Mouse (Mus musculus) NIH3T3 (cell line): ENCODE results near the gene Neil1.

Experiments used
- DNase-seq: peaks from one replicate; pipeline ENCODE4 v3.0.0-alpha.2; 2012; ENCODE audit warnings: low read depth

Gene Neil1

DNA sequence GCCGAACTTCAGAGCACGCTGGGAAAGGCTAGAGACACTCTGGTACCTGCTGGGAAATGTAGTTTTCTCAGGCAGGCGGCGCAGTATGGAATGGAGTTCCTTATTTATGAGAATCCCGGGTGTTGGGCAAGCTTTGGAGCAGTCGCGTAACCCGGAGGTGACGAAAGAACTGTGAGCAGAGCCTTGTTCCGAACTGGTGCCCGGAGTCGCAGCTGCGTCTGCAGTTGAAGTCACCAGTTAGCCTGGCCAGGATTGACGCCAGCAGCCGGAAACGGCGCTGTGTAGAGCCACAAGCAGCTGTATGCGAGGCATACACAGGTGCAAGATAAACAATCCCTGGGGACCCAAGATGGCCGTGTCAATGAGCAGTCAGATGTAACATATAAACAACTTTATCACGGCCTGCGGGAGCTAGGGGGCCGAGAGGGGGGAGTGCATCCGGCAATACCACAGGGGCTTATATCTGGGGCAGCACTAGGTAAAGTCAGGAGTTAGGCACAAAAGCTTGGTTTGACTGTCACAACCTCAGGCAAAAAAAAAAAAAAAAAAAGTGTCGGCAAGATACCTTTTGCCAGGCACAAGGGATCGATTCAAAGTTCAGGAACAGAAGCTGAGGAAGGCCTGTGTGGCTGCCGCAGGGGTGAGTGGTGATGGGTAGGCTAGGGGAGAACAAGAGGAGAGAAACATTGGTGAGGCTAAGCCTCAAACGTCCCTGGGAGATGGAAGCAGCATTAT lies at the start of gene Neil1:
Gene Neil1, minus strand, starts transcription at position 162 of the 735 bp plus-strand sequence.
- DNase-seq = peak; percentile 92

DNA sequence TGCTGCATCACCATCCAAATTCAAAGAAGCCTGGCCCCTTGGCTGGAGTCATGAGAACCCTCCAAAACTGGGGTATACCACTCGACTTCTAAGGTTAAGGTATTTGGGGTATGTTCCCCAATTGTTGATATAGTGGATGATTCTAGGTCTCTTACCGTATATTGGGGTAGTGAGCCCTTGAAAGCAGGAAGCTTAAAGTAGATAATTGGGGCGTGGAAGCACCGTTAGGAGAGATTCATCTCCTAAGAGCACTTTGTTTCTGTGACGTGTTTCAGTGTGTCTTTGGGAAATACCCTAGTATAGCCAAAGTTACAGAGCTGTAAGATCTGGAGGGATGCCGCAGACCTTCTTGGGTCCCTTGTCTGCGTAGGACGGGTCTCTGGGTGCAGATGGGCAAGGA lies 49.3 kb upstream of the Neil1 start:
- no peak for DNase-seq

DNA sequence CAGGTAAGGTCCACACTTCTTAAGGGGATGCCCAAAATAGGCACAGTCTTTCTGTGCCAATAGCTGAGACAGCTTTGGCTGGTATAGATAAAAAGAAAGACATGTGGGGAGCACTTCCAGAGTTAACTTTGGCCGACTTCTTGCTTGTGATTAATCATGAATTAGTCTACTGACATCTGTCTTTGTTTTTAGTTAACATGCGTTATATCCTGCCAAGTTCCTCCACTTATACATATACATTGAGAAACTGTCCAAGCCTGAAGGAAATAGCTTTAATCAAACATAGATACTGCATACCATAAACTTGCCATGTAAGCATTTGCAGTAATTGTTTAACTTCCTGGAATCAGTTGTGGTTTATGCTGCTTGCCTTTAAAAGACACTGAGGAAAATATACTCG lies 48.6 kb upstream of the Neil1 start:
- peak; percentile 63 for DNase-seq

DNA sequence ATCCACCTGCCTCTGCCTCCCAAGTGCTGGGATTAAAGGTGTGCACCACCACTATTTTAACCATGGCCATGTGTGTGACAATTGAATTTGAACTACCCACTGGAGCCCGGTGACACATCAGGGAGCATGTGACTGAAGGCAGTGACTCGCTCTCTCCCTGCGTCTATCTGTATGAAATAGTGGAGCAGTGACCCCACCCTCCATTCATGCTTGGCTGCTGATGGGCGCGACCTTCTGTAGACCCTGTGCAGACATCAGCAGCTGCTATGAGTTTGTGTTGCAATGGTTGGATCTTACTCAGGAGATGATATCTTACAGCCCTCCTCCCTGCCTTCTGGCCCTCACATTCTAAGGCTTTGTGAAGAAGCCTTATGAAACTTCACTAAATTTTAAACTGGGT lies 20.3 kb upstream of the Neil1 start:
- DNase-seq = peak; percentile 60

DNA sequence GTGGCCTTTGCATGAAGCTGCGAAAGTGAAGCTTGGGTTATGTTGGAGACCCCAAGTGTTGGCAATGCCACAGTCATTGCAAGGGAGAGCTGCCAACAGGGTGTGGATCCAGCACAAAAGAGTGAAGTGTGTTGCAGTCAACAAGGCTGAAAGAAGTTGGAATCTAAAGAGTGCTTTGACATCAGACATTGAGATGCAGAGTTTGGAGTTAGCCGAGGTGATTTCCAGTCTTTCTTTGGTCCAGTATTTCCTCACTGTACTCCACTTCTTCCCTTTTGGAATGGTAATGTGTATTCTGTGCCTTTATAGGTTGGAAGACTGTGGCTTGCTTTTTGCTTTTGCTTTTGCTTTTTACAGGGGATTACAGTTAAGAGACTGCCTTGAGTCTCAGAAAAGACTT lies 18.1 kb upstream of the Neil1 start:
- no peak for DNase-seq

DNA sequence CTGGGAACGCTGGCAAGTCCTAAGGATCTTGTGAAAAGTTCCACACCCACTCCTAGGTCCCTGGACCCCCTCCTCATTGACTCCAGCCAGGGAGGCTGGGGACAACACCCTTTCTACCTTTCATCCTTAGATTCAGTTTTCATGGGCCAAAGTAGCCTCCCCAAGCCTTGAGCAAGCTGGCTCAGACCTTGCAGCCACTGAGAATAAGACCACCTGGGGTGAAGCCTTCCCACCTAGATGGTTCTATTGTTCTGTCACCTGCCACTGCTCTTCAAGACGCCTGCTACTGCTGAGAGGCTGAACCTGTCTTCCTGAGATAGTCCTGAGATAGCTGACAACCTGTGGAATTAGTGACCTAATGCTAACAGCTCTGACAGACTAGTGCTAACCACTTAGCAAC lies 15.0 kb upstream of the Neil1 start:
- DNase-seq = no peak

DNA sequence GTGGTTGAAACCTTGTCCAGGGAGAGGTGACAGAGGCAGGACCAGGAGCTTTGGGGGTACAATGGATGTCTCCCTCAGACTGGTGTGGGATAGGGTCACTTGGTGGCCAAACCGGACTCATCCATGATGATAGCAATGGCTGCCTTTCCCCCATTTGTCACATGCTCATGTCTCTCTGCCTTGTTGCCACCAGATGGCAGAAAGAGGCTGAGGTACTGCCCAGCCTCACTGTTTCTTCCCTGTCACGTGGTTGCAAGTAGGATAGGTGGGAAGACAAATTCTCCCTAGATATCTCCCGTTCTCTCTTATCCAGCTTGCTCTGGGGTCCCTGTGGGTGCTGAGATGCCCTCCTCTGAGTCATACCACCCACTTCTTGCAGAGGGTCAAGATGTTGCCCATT lies 14.4 kb upstream of the Neil1 start:
- peak; percentile 78 for DNase-seq

DNA sequence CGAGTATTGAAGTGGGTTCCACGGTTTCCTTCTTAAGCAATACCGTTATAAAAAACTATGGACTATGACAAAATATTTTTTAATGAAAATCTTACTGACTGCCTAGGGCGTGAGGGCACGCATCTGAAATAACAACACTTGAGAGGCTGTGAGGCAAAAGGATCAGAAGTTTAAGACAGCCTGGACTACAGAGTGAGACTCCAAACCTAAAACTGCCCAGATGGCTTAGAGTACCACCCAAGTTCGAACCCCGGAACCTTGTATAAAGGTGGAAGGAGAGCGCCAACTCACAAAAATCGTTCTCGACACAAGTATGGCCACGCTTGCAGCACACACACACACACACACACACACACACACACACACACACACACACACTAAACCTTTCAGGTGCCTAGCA lies 10.4 kb upstream of the Neil1 start:
- DNase-seq = no peak

DNA sequence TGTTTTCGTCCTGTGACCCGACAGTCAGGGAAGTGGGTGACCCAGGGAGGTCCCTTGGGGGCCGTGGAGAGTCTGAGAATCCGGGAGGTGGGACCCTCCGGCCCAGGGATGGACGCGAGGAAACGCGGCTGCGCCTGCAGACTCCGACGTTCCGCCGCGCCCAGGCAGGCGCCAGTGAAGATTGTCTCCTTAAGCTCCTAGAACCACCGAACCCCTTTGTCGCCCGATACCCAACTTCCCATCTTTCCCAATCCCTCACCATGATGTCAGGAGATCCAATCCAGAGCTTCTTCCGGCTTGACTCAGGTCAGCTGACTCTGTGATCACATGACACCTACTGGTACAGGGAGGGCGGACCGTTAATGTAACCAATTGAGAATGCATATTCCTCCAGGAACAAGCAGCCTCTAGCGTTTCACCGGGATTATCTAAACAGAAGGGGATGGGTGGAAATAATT lies 9.9 kb upstream of the Neil1 start, which contains the start of gene Commd4:
Gene Commd4, minus strand, starts transcription at position 319 of the 458 bp plus-strand sequence.
- peak; percentile 95 for DNase-seq

DNA sequence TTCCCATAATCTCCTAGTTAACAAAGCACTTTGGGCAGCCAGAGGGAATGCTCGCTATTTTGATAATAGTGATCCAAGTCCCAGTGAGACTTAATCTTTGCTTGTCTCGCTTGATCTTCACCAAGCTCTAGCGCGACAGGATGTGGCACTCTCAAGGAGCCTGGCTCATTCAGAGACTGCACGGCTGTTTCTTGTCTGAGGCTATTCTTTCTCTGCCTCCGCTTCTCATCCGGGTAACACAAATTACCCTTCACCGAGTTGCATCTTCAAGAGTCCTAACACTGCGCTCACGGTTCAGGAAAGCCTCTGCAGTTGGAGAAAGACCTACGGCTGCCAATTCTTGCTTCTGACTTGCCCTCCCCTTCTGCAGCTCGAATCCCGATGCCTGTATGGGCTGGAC lies 9.4 kb upstream of the Neil1 start:
- DNase-seq = peak; percentile 34

DNA sequence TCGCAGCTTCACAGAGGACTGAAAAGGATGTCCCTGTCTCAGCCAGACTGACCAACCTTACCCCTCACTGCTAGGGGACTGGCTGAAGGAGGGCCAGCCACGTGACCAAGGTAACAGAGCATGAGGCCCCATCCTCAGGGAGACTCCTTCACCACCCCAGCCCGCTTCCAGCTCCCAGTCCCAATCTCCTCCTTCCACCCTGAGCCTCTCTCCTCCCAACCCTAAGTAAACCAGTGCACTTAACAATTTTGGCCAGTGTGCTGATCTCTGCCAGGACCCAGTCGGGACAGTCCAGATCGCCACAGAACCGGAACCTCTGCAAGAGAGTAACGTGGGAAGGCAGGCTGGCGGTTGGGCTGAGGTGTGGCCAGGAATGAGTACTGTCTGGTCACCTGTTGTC lies 8.7 kb upstream of the Neil1 start:
- no peak for DNase-seq

DNA sequence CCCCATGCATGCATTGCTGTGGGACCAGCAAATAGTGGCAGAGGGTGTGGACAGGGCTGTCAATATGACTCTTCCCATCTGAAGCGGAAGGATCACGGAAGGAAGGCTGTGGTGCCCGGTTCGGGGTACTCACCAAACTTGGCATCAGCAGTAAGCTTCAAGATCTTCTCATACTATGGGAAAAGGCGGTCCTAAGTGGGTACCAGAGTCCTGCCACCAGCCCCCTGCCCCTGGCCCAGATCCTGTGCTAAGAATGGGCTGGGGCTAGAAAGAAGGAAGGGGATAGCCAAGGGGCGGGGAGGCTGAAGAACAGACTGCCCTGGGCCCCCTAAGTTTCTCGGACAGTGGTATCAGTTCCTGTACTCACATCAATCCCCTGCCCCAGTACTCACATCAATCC lies 8.3 kb upstream of the Neil1 start:
- DNase-seq = no peak

DNA sequence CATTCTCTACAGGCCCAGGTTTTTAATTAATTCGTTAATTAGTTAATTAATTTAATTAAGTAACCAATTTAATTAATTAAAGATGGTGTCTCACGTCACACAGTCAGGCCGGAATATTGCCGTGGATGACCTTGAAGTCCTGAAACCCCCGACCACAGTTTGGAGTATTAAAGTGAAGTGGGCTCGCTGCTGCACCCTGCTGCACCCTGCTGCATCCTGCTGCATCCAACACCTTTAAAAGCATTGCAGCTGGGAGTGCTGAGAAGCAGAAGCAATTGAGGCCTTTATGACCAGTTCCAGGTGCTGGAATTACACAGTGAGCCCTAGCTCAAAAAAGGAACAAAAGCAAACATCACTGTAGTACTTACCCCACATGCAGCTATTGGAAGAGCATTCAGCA lies 4.2 kb upstream of the Neil1 start:
- peak; percentile 23 for DNase-seq

DNA sequence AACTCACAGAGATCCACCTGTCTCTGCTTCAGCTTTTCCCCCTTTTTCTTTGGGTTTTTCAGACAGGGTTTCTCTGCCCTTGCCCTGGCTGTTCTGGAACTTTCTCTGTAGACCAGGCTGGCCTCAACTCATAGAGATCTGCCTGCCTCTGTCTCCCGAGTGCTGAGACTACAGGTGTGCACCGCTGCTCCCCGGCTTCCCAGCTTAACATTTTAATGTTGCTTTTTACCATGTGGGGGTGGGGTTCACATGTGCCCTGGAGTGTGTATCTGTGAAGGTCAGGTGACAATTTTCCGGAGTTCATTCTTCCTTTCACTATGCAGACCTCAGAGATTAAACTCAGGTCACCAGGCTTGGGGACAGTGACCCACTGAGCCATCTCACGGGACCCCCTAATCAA lies 2.1 kb upstream of the Neil1 start:
- no peak for DNase-seq

DNA sequence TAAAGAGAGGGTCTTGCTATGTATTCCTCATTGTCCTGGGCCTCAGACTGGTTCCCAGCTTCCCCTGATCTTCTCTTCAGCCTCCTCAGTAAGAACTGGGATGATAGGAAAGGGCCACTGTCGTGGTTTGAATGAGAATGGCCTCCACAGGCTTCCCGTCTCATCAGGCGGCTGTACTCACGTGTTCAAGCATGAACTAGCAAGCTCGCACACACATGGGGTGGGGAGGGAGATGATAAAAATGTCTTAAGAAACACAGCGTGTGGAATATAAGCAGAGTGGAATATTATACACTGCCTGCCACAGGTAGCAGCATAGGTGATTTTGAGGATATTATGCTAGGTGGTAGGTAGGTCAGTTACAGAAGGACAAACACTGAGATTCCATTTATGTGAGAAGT lies 916 bp upstream of the Neil1 start:
- no peak for DNase-seq

DNA sequence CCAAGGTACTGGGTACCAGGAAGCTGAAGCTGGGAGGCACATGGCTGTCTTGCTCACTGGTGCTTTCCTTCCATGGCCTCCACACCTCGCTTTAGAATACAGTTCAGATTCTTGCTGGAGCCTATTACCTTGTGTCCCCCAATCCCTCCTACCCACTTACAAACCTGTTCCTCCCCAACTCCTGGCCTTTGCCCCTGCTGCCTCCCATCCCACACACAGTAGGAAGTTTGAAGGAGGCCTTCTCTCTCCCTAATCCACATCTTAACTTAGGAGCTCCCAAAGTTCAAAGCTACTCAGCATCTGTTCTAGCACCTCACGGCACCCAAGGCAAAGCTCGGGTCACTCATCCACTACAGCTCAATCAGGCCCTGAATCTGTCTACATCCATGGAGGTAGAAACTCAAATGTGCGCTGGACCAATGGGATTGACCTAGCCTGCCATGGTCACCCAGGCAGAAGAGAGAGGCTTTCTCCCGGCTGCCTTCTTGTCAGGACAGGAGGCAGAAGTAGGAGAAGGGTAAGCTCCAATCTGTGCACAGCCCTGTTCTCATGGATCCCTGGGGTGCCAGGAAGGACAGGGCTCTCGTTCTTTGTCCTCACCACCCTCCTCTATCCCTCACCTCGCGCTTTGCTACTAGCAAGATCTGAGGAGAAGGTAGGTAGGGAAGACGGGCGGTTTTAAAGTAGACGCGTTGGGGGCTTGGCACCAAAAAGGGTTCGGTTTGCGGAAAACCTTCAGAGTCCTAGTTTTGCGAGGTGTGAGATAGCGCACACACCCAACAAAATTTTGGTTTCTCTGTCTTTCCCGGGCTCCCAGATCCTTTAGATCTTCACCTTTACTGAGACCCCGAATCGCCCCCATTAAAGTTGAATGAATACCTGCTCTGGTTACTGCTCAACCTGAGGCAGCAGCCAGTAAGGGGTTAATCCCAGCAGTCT lies 631 bp downstream of the Neil1 start:
- peak; percentile 32 for DNase-seq

DNA sequence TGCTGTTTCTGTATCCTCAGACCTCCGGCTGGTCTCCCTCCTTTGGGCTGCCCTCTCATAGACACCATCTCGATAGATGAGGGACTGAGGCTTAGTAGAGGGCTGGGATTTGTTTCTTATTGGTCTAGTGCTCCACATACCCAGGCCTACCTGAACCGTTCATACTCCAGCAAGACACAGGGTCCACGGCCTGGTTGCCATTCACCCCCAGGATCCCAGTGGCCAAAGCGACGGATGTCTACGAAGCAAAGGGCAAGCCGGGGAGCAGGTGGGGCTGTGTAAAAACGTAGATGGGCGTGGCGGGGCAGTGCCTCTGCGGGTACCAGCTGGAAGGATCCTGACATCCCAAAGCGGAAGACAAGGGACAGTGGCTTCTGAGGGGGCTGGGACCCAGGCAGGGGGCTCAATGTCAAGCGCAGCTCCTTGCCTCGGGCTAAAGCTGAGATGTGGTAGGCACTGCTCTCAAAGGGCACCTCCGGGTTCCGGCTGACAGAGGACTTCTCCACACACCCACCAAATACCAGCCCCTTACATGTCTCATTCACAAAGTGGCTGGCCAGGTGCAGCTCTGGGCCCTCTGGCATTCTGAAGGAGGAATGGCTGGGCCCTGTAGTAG lies 1.5 kb downstream of the Neil1 start:
- DNase-seq = no peak

DNA sequence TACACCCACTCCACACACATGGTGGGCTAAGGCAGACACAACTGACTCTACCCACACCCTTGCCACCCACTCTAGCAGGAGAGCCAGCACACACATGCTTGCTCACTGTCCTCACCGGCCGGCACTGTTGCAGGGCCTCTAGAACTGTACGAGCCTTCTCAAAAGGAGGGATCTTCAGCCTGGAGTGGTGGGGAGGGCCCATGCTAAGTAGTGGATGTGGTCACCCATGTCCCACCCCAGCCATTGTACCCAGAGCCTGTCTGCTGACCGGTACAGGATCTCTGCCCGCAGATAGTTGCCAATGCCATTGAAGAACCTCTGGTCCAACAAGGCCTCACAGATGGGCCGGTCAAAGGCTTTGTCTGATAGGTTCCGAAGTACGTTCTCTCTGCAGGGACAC lies 3.3 kb downstream of the Neil1 start:
- no peak for DNase-seq

DNA sequence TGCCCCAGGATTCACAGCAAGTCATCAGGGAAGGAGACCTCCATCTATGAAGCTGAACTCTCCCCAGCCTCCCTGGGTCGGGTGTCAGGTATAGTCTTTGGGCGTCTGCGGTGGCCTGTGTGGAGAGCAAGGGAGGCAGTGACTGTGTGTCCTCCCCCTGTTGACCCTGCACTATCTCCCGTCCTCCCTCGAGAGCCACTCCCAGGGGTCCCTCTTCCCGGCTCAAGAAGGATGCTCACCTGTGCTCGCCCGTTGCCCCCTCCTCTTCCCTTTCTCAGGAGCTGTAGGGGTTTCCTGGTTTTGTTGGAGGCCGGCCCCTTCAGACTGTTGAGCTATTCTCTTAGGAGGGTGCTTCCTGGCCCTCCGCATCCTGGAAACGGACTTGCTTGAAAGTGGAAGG lies 4.9 kb downstream of the Neil1 start:
- no peak for DNase-seq

DNA sequence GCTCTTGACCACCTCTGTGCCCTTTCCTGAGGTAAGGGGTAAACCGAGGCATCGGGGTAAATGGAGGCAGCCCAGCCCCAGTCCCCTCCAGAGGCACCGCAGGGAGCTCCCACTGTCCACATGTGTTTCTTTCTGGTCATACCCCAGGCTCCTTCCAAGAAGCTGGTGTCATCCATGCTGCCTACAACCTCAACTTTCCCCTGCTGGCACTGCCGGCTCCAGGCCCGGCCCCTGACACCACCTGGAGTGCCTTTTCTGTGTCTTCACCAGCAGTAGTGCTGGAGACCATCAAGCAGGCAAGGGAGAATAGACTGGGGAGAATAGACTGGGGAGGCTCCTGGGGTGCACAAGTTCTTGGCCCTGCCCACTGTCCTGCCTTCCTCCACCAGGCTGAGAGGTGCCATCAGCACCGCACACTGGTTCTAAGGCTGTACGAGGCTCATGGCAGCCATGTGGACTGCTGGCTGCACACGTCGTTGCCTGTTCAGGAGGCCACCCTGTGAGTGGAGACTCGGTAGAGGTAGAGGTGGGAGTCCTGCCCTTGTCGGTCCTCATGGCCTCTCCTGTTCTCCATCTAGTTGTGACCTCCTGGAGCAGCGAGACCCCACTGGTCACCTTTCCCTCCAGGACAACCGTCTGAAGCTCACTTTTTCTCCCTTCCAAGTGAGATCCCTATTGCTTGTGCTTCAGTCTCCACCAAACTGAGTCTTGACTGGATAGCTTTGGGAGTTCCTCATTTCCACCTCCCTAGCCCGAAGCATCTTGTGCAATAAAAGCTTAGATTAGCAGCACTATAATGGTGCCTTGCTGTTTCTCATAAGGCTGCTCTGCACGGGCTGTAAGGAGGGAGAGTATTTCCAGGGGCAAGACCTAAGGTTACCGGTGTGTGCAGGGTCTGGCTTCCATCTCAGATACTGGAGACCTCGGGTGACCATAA lies 6.4 kb downstream of the Neil1 start:
- DNase-seq = no peak

DNA sequence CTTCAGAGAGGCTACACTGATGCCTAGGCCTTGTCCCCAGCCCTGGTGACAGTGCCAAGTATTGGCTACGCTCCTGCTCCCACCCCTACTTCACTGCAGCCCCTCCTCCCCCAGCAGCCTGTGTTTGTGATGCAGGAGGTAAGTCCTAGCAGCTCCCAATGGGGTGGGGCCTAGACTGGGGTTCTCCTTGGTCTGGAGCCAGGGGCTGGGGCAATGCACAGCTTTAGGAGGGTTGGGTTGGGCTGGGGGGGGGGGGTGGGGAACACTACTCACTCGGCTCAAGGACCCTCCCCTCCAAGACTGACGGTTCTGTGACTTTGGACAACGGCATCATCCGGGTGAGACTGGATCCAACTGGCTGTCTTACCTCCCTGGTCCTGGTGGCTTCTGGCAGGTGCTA lies 8.5 kb downstream of the Neil1 start:
- no peak for DNase-seq

DNA sequence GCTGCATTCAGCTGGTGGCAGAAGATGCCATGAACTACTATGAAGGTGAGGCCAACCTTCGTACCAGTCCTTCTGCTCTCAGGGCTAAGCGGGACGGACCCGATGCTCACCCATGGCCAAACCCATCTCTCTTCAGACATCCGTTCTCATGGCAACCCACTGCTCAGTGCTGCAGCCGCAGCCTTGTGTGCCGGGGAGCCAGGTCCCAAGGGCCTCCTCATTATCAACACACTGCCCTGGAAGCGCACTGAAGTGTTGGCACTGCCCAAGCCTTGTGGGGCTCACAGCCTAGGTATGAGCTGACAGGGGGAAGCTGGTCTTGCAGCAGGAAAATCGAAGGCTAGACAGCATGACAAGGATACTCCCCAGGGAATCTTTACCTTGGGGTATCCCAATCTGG lies 9.0 kb downstream of the Neil1 start:
- DNase-seq = no peak
